Mouse (Mus musculus): Measurements from ENCODE around the gene Vwa7. TPM values are rescaled to one million over a fixed set of nuclear protein-coding genes. Genes with fewer than 3 reads are reported as not detected.
"Not testable (repeated sequence)": the region's sequence is repeated elsewhere in the genome, so short reads cannot be mapped to it uniquely, and the experiment has no call there.

Vwa7 gene
- polyA plus RNA-seq, 1 experiment = 0.26 TPM

DNA sequence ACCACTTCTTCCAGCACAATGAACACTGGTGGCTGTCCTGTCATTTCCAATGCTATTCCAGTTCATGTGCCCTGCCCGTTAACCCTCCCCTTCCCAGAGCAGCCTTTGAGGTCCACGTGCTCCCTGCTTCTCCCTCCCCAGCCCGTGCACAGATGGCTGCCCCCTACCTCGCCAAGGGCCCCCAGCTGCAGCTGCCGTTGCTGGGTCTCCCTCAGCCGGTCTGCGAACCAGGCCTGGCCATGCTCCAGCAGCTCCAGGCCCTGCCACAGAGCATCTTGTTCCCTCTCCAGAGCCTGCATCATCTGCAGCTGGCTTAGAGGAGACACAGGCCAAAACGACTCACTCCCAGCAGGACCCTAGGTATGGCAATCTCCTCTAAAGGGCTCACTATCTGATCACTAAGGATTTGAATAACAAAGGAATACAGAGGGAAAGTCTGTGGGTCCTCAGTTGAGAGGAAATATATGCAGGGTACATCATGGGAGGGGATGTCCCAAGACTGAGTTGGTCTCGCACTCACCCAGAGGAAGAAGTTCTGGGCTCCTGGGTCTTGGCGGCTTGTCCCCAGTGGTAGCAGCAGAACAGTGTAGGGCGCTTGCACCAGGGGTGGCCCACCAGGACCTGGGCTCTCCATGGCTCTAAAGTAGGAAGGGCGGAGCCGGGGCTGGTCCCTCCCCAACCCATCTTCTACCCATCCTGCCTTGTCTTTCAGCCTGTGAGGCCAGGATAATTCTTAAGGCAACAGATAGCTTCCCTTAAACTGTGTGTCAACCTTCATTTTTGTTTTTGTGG is 11.1 kb downstream of the Vwa7 start, which contains the start of gene Sapcd1:
Gene Sapcd1 (minus strand): TSS at position 740 of the 792 bp plus-strand sequence.
- no peaks in the 10 kb centered on the region for H3K4me1 ChIP-seq (ENCODE audit: control insufficient read depth, insufficient read depth, low read length)
- H3K27ac ChIP-seq (ENCODE audit: insufficient read depth, low read length) = no peak within 1 kb of the TSS
- no peak for TF ChIP-seq CTCF (IDR thresholded peaks at IDR 0.05; ENCODE audit: borderline replicate concordance, insufficient read depth, low read length)
- no peak for TF ChIP-seq POLR2A (IDR thresholded peaks at IDR 0.05; ENCODE audit: low read depth, low read length)
- H3K4me3 ChIP-seq (ENCODE audit: insufficient read depth, low read length) = no peak within 1 kb of the TSS

DNA sequence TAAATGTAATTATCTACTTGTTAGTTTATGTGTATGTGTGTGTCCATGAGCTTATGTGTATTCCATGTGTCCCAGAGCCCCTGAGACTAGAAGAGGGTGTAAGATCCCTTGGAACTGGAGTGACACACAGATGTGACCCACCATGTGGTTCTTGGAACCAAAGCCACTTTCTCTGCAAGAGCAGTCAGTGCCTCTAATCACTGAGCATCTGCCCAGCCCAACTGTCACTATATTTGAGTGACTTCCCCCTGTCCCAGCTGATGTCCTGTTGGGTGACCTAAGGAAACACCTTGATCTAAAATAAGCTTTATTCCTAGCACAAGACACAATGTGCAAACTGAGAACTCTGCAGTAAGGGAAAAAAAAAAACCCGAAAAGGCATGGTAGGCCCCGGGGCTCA is 11.9 kb downstream of the Vwa7 start:
- Histone ChIP-seq H3K4me3 (ENCODE audit: insufficient read depth, low read length) (no peak overlapping the region), H3K4me1 (ENCODE audit: control insufficient read depth, insufficient read depth, low read length) (no peaks in the 10 kb centered on the region), H3K27ac (ENCODE audit: insufficient read depth, low read length) (no peak overlapping the region)
- no peak for TF ChIP-seq CTCF (IDR thresholded peaks at IDR 0.05; ENCODE audit: borderline replicate concordance, insufficient read depth, low read length)
- no peak for TF ChIP-seq POLR2A (IDR thresholded peaks at IDR 0.05; ENCODE audit: low read depth, low read length)

DNA sequence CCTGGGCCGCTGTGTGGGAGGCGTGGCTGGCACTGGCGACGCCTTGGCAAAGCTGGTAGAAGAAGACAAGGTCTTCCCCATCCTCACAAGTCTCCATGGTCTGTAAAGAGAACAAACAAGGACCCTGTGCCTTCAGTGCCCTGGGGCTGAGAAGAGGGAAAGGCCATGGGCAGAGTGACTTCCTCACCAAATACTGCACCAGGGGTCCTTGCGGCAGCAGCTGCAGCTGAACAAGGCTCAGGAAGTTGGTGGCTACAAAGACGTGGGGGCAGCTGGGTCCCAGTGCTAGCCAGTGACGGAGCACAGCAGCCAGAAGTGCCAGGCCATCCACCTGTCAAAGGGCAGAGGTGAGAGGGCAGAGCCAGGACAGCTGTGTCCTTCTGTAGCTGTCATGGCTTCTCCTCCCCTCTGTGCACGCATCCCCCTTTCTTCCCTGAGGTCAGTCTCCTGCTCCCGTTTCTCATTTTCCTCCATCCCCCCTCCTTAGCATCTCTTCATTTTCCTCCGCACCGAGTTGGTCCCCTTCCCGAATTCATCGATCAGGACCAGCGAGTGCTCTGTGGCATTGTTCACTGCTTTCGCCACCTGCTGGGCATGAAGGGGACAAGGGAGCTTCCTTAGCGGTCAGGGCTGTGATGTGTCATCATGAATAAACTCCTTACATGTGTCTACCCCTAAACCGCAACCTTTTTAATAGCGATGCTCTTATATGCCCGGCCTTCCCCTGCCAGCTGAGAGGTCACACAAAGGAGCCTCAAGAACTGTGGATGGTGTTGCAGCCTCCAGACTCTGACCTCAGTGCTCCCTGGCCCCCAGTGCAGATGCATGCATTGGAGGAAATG is 13.5 kb downstream of the Vwa7 start:
- TF ChIP-seq CTCF (IDR thresholded peaks at IDR 0.05; ENCODE audit: borderline replicate concordance, insufficient read depth, low read length) (peak; percentile 80; the same call in 1 of the 2 replicates), POLR2A (IDR thresholded peaks at IDR 0.05; ENCODE audit: low read depth, low read length) (no peak)
- Histone ChIP-seq H3K4me3 (ENCODE audit: insufficient read depth, low read length) (no peak overlapping the region), H3K27ac (ENCODE audit: insufficient read depth, low read length) (no peak overlapping the region), H3K4me1 (ENCODE audit: control insufficient read depth, insufficient read depth, low read length) (no peaks in the 10 kb centered on the region)

DNA sequence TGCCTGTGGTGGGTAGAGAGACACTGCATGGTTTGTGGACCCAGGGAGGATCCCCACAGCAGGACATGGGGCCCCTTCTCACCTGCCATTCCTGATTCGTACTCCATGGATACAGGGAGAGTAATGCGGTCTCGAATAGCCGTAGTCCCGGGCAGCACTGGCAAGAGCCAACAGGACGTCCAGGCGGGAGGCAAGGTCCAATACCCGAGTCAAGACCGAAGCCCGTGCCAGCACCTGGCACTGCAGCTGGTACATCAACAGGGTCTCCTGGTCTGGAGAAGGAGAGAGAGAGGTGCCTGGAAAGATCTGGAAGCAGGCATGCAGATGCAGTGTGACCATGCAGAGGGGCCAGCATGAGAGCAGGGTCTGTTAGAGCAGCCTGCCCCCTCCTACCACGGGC is 14.9 kb downstream of the Vwa7 start:
- Histone ChIP-seq H3K27ac (ENCODE audit: insufficient read depth, low read length) (no peak overlapping the region), H3K4me1 (ENCODE audit: control insufficient read depth, insufficient read depth, low read length) (no peaks in the 10 kb centered on the region), H3K4me3 (ENCODE audit: insufficient read depth, low read length) (no peak overlapping the region)
- no peak for TF ChIP-seq CTCF (IDR thresholded peaks at IDR 0.05; ENCODE audit: borderline replicate concordance, insufficient read depth, low read length)
- no peak for TF ChIP-seq POLR2A (IDR thresholded peaks at IDR 0.05; ENCODE audit: low read depth, low read length)

DNA sequence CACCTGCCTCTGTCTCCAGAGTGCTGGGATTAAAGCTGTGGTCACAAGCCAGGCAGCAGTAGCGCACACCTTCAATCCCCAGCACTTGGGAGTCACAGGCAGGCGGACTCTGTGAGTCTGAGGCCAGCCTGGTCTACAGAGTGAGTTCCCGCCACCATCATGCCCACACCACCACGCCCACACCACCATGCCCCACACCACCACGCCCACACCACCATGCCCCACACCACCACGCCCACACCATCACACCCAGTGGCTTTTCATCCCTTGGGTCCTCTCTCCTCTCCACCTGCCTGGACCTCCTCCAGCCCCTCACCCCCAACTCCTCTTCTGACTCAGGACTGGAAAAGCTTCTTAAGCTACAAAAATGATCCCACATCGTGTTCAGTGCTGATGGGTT is 15.5 kb downstream of the Vwa7 start:
- Histone ChIP-seq H3K4me1 (ENCODE audit: control insufficient read depth, insufficient read depth, low read length) (no peaks in the 10 kb centered on the region), H3K27ac (ENCODE audit: insufficient read depth, low read length) (no peak overlapping the region), H3K4me3 (ENCODE audit: insufficient read depth, low read length) (no peak overlapping the region)
- TF ChIP-seq CTCF (IDR thresholded peaks at IDR 0.05; ENCODE audit: borderline replicate concordance, insufficient read depth, low read length) = no peak
- TF ChIP-seq POLR2A (IDR thresholded peaks at IDR 0.05; ENCODE audit: low read depth, low read length) = no peak

DNA sequence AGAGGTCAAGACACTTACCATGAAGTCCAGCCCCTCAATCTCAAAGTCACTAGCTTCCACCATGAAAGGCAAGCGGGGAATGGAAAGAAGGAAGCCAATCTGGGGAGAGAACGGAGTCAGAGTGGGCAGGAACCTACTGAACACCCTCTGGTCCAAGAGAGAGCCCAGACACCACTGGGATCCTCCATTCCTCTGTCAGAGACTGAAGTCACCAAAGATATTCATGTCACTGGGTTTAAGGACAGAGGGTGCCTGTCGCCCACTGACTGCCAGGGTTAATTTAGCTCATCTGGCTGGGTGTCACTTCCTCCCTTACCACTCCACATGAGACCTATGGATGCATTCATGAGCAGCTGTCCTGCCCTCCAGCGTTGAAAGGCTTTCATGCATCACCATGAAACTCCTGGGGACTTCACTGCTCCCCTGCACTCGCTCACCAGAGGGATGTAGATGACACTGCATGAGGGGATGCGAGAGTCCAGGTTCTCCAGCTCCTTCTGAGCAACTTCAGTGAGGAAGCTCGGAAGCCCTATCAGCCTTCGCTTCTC is 16.0 kb downstream of the Vwa7 start:
- H3K27ac ChIP-seq (ENCODE audit: insufficient read depth, low read length) = no peak overlapping the region
- no peak overlapping the region for H3K4me3 ChIP-seq (ENCODE audit: insufficient read depth, low read length)
- TF ChIP-seq POLR2A (IDR thresholded peaks at IDR 0.05; ENCODE audit: low read depth, low read length) (no peak), CTCF (IDR thresholded peaks at IDR 0.05; ENCODE audit: borderline replicate concordance, insufficient read depth, low read length) (no peak)
- no peaks in the 10 kb centered on the region for H3K4me1 ChIP-seq (ENCODE audit: control insufficient read depth, insufficient read depth, low read length)

DNA sequence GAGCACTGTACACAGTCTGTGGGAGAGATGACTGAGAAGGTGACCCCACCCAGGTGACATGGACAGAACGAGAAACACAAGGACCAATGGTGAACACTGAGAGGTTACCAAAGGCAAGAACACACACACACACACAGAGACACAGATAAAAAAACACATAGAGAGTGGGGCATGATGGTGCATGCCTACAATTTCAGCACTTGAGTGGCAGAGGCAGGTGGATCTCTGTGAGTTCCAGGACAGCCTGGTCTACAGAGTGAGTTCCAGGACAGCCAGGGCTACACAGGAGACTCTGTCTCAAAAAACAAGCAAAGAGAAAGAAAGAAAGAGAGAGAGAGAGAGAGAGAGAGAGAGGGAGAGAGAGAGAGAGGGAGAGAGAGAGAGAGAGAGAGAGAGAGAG is 17.3 kb downstream of the Vwa7 start:
- H3K4me1 ChIP-seq (ENCODE audit: control insufficient read depth, insufficient read depth, low read length); H3K4me3 ChIP-seq (ENCODE audit: insufficient read depth, low read length); H3K27ac ChIP-seq (ENCODE audit: insufficient read depth, low read length): not testable (repeated sequence)

DNA sequence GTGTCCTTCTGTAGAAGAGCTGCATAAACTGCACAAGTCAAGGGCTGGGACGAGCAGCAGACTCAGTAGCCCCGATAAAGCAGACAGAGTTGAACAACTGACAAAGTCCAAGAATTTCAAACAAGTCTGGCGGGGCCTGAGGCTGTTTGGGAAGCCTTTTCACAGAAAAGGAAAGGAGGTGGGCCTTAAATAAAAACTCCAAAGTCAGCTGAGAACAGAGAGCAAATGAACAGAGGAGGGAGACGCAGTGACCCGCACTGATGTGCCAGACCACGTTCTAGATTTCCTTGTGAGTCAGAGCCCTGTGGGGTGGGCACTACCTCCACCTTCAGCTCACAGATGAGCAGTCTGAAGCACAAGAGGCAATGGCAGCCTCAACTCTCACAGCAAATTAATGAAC is 18.5 kb downstream of the Vwa7 start:
- Histone ChIP-seq H3K4me1 (ENCODE audit: control insufficient read depth, insufficient read depth, low read length) (peaks cover 6% of the 10 kb centered on the region), H3K27ac (ENCODE audit: insufficient read depth, low read length) (no peak overlapping the region), H3K4me3 (ENCODE audit: insufficient read depth, low read length) (no peak overlapping the region)
- TF ChIP-seq CTCF (IDR thresholded peaks at IDR 0.05; ENCODE audit: borderline replicate concordance, insufficient read depth, low read length) = no peak

DNA sequence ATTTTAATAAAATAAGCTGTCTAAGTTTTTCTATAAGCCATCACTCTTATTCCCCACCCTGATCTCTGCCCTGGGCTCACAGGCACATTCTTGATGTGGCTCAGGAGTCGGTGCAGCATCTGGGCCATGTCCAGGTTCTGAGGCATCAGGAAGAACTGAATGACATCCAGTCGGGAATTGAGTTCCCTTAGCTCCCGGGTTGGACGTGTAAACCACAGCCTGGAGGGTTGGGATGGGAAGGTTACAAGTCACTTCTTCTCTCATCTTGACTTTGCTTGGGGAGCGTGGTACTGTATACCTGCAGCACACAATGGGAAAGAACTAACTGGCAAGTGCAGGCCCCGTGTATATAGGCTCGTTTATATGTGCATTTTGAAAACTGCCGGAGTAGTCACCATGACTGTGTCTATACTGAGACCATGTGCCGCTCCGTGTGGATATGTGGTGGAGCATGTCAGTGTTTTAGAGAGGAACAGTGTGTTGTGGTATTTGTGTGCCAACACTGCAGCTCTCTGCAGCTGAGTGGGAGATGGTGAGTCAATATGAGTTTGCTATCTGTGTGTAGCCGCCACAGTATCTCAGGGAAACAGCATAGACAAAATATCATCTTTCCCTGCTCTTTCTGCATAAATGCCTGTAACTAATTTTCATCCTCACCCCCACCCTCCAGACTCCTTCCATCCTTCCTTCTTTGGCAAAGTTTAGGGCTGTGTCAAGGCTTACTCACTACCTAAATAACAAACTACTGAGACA is 22.9 kb downstream of the Vwa7 start:
- Histone ChIP-seq H3K4me1 (ENCODE audit: control insufficient read depth, insufficient read depth, low read length) (peaks cover 17% of the 10 kb centered on the region), H3K4me3 (ENCODE audit: insufficient read depth, low read length) (no peak overlapping the region), H3K27ac (ENCODE audit: insufficient read depth, low read length) (peak overlapping the region; percentile 75)
- TF ChIP-seq POLR2A (IDR thresholded peaks at IDR 0.05; ENCODE audit: low read depth, low read length) (peak; percentile 28; the same call in 1 of the 2 replicates), CTCF (IDR thresholded peaks at IDR 0.05; ENCODE audit: borderline replicate concordance, insufficient read depth, low read length) (no peak)
